Mouse (Mus musculus): ENCODE results near the gene Ing3. TPM values are rescaled to one million over a fixed set of nuclear protein-coding genes. Genes with fewer than 3 reads are reported as not detected.

Gene Ing3
- polyA plus RNA-seq, 1 experiment from 2014 or later, result 56.6 TPM

Other genes starting within 250 kb of the Ing3 start
- gene Tspan12, start 97.1 kb upstream of the Ing3 start, polyA plus RNA-seq (2015; fragmentation: Nextera tagmentation; extraction: Ambion mirVana), result 53.1 and 56.2 TPM in 2 replicates
- 24.3 and 25.0 TPM in 2 replicates for gene Cped1, start 36.3 kb downstream of the Ing3 start, polyA plus RNA-seq (2015; fragmentation: Nextera tagmentation; extraction: Ambion mirVana)